Mouse (Mus musculus) midbrain, embryonic 15.5 days (tissue): ENCODE data around the gene Brd2. TPM values are rescaled to one million over a fixed set of nuclear protein-coding genes. Genes with fewer than 3 reads are reported as not detected.
A peak's percentile ranks its signal among the peaks of the same experiment; 100 is the strongest.
"Not testable (repeated sequence)": the region's sequence is repeated elsewhere in the genome, so short reads cannot be mapped to it uniquely, and the experiment has no call there.

Experiments used
- ATAC-seq: fragments of 200-750 bp; cut with Nextera tagmentation; replicated peaks from 2 replicates; pipeline ENCODE4 v1.8.0; 2017; ENCODE audit warnings: moderate TSS enrichment
- H3K27ac ChIP-seq: fragments of 300-500 bp; sonication (generic); 2 replicates; pipeline ENCODE4 v1.5.1; 2015; ENCODE audit warnings: mild to moderate bottlenecking, inconsistent platforms
- H3K27me3 ChIP-seq: fragments of 300-500 bp; sonication (generic); replicated peaks from 2 replicates; pipeline ENCODE4 v1.6.1; 2015; ENCODE audit warnings: inconsistent platforms
- H3K36me3 ChIP-seq: fragments of 300-500 bp; sonication (generic); replicated peaks from 2 replicates; pipeline ENCODE4 v1.6.1; 2015; ENCODE audit warnings: inconsistent platforms
- H3K4me1 ChIP-seq: fragments of 300-500 bp; sonication (generic); 2 replicates; pipeline ENCODE4 v1.6.1; 2015; ENCODE audit warnings: inconsistent platforms
- H3K4me2 ChIP-seq: fragments of 300-500 bp; sonication (generic); 2 replicates; pipeline ENCODE4 v1.6.1; 2015; ENCODE audit warnings: inconsistent platforms, mild to moderate bottlenecking, moderate library complexity
- H3K4me3 ChIP-seq: fragments of 300-500 bp; sonication (generic); 2 replicates; pipeline ENCODE4 v1.5.1; 2015; ENCODE audit warnings: mild to moderate bottlenecking, inconsistent platforms
- H3K9ac ChIP-seq: fragments of 300-500 bp; sonication (generic); 2 replicates; pipeline ENCODE4 v1.6.1; 2015; ENCODE audit warnings: mild to moderate bottlenecking, inconsistent platforms
- H3K9me3 ChIP-seq: fragments of 300-500 bp; sonication (generic); 2 replicates; pipeline ENCODE4 v1.6.1; 2016; ENCODE audit warnings: inconsistent platforms
- WGBS: fragments of 180-500 bp; shearing (Covaris S2); methylation state at CpG from one replicate; pipeline ENCODE4 v1.1.7; 2015; ENCODE audit warnings: mixed read lengths; 5-methylcytosine and 5-hydroxymethylcytosine counted together
- polyA plus RNA-seq: library from polyadenylated mRNA; unstranded; fragments of >200 nt; fragmentation: Nextera tagmentation; extraction: Ambion mirVana; gene quantifications from 2 replicates; pipeline ENCODE4 v1.2.1, GENCODE M21; 2015

Gene Brd2
- polyA plus RNA-seq = 137 and 140 TPM in 2 replicates

DNA sequence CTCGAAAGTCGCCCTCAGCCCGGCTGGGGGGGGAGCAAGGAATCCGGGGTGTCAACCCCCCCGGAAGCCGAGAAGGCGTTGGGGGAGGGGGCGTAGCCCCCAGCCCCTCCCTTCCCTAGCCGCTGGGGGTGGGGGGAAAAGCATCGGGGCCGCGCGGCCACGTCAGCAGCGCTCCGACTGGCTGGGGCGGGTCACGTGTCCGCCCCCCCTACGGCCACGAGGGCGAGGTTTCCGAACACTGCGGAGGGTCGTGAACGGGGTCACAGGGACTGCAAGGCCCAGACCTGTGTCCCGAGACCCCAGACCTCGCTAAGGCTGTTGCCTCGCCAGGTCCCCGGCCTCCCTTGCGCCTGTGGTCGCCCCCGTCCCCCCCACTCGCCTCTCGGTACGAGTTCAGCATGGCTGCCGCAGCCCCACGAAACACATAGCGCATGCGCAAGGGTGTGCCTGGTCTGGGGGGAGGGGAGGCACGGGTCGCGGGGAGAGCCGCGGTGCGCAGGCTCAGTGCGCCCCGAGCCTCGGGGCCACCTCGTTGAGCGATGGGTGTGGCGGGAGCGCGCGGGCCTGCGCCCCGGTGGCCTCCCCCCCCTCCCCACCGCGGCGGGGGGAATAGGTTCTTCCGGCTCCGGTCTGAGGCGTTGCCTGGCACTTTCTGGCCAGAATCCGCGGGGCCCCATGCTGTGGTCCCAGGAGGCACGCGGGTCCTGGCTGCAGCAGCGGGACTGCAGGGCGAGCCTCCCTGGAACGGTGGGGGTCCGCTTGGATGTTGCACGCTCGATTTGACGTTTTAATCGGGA is at the start of gene Brd2:
Gene Brd2, minus strand, starts transcription at position 447 of the 797 bp plus-strand sequence.
- peak within 1 kb of the TSS; percentile 88 for H3K4me2 ChIP-seq
- peak; percentile 61 for ATAC-seq
- peaks cover 24% of the 10 kb centered on the region for H3K4me1 ChIP-seq
- under 1% methylated on average over 60 of the region's 75 CpGs for WGBS
- no peaks in the 10 kb centered on the region for H3K27me3 ChIP-seq
- H3K4me3 ChIP-seq = peak within 1 kb of the TSS; percentile 90
- peak within 1 kb of the TSS; percentile 100 for H3K27ac ChIP-seq
- no peaks in the 10 kb centered on the region for H3K9me3 ChIP-seq
- H3K36me3 ChIP-seq = no peaks in the 10 kb centered on the region
- peak within 1 kb of the TSS; percentile 98 for H3K9ac ChIP-seq

DNA sequence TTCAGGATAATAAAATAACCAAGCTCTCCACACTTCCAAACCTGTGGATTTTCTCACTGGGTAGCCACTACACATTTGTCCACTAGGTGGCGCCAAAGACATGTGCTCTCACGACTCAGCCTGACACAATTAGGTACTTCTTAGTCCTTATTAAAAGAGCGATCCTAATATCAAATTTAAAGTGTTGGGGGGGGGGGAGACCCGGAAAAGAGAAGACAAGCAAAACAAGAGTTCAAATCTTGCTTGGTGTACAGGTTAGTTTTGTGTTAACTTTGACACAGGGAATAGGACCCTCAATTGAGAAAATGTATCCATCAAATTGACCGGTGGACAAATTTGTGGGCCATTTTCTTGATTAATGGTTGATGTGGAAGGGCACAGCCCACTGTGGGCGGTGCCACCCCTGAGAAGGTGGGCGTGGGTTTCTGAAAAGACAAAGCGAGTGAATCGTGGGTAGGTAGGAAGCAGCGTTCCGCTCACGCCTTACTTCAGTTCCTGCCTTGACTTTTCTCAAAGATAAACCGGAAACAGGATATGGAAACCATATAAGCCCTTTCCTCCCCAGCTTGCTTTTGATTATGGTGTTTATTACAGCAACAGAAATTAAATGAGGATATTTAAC is 48.6 kb upstream of the Brd2 start:
- Histone ChIP-seq H3K36me3 (no peaks in the 10 kb centered on the region), H3K4me3 (no peak overlapping the region), H3K27ac (no peak overlapping the region), H3K9me3 (no peaks in the 10 kb centered on the region), H3K4me1 (no peaks in the 10 kb centered on the region), H3K27me3 (peaks cover 7% of the 10 kb centered on the region; the same call in 1 of the 2 replicates), H3K9ac (no peak overlapping the region), H3K4me2 (no peak overlapping the region)
- whole genome bisulfite sequencing = 45% methylated on average over 13 of the region's 13 CpGs
- ATAC-seq = no peak

DNA sequence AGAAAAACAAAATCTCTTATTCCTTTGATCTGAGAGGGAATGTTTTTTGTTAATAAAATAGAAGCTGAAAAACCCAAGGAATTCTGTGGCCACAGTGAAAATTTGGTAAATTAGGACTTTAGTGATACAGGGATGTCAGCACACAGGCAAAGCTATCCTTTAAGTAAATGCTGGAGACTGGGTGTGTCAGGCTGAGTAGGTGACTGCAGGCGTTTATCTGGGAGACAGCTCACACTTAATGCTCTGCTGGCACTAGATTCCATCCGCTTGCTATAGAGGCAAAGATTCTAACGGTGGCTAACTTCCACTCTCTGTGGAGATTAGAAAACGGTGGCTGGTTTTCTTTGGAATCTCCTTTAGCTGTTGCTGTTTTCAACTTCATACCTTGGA is 48.0 kb upstream of the Brd2 start:
- H3K4me3 ChIP-seq = no peak overlapping the region
- H3K4me2 ChIP-seq = no peak overlapping the region
- H3K4me1 ChIP-seq = no peaks in the 10 kb centered on the region
- WGBS = 24% methylated on average over 4 of the region's 4 CpGs
- H3K27ac ChIP-seq = no peak overlapping the region
- no peak for ATAC-seq
- H3K9me3 ChIP-seq = no peaks in the 10 kb centered on the region
- peaks cover 7% of the 10 kb centered on the region; the same call in 1 of the 2 replicates for H3K27me3 ChIP-seq
- H3K36me3 ChIP-seq = no peaks in the 10 kb centered on the region
- no peak overlapping the region for H3K9ac ChIP-seq

DNA sequence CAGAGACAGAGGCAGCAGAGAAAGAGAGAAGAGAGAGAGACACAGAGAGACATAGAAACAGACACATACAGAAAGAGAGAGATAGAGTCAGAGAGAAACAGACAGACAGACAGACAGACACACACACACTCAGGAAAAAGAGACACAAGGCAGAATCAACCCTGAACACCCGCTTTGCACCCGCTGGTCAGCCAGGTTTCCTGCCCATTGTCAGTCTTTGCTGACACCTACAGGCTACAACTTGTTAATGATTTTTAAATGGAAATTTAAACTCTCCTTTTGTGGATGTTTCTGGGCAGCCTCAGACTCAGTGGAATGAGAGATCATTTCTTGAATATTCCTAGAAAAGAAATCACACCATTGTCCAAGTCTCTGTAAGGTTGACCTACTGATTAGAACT is 46.8 kb upstream of the Brd2 start:
- no peaks in the 10 kb centered on the region for H3K9me3 ChIP-seq
- H3K4me3 ChIP-seq = no peak overlapping the region
- H3K4me2 ChIP-seq = no peak overlapping the region
- no peaks in the 10 kb centered on the region for H3K36me3 ChIP-seq
- peaks cover 7% of the 10 kb centered on the region; the same call in 1 of the 2 replicates for H3K27me3 ChIP-seq
- WGBS = 2% methylated on average over 2 of the region's 2 CpGs
- no peak overlapping the region for H3K27ac ChIP-seq
- no peaks in the 10 kb centered on the region for H3K4me1 ChIP-seq
- H3K9ac ChIP-seq = no peak overlapping the region
- no peak for ATAC-seq

DNA sequence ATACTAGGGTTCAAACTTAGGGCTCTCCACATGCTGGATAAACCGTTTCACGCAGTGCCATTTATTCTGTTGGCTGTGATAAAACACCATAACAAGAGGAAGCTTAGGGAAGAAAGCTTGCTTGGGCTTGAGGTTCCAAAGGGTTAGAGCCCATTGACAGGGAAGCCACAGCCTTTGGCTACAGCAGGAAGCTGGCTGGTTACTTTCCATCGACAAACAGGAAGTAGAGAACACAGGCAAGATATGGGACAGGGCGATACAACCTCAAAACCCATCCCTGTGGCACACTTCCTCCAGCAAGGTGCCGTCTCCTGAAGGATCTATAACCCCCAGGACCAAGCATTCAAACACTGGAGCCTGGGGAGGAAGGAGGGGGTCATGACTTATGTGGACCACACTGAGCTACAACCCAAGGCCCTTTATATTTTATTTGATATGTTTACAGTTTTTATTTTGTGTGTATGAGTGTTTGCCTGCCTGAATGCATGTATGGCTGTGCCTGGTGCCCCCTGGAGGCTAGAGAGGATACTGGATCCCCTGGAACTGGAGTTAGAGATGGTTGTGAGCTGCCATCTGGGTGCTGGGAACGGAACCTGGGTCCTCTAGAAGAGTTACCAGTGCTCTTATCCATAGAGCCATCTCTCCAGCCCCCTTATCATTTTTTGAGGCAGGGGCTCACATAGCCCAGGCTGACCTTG is 42.7 kb upstream of the Brd2 start:
- ATAC-seq = no peak
- Histone ChIP-seq H3K4me3 (no peak overlapping the region), H3K9ac (no peak overlapping the region)

DNA sequence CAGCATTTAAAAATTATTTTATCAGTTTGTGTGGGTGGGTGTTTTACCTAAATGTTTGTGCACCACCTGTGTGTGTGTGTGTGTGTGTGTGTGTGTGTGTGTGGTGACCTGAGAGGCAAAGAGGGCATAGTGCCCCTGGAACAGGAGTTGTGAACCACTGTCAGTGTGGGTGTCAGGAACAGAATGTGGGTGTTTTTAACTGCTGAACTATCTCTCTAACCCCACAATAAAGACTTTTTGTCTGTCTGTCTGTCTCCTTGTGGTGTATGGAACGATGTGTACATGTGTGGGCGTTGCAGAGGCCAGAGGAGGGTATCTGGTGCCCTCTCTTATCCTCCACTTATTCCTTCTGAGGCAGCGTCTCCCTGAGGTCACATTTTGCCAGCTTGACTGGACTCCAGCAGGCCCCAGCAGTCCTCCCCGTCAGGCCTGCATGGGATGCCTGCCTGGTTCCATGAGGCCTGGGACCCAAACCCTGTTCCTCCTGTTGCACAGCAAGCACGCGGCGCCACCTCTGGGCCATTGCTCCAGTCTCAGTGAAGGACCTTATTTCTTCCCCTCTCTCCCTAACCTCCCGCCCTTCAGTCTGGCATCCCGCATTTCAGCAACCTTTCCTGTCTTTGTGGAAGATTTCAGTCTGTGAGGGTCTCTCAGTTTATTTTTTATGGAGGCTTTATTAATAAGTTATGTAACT is 41.9 kb upstream of the Brd2 start:
- H3K4me1 ChIP-seq = no peaks in the 10 kb centered on the region
- no peak for ATAC-seq

More for the DNA sequence above, 42.7 kb upstream of the Brd2 start:
- no peaks in the 10 kb centered on the region for H3K36me3 ChIP-seq
- H3K27ac ChIP-seq = no peak overlapping the region
- no peaks in the 10 kb centered on the region for H3K4me1 ChIP-seq
- 0 out of 2 replicates have a peak, but pooled peaks cover 3% of the 10 kb centered on the region for H3K27me3 ChIP-seq
- 82% methylated on average over 6 of the region's 6 CpGs for WGBS
- H3K4me2 ChIP-seq = no peak overlapping the region
- H3K9me3 ChIP-seq = no peaks in the 10 kb centered on the region

DNA sequence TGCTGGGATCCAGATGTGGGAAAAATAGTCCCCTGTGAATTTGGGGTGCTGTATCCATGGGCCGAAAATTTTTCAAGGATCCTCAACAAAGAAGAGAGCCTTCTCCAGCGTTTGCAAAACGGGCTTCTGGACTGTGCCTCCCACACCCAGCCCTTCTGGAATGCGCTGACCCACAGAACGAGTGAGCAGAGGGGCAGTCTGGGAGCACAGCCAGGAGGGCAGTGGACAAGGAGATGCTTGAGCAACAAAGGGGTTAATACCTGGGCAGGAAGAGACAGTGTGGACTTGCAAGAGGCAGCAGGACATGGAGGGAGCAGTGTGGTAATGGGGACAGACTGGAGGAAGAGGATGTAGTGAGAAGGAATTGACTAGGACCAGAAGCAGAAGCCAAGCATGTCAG is 33.1 kb upstream of the Brd2 start:
- no peaks in the 10 kb centered on the region for H3K4me1 ChIP-seq
- no peak overlapping the region for H3K27ac ChIP-seq
- ATAC-seq = no peak
- H3K36me3 ChIP-seq = no peaks in the 10 kb centered on the region
- no peaks in the 10 kb centered on the region for H3K9me3 ChIP-seq
- H3K4me3 ChIP-seq = no peak overlapping the region
- H3K27me3 ChIP-seq = no peaks in the 10 kb centered on the region
- 65% methylated on average over 5 of the region's 5 CpGs for WGBS
- no peak overlapping the region for H3K4me2 ChIP-seq
- no peak overlapping the region for H3K9ac ChIP-seq

More for the DNA sequence above, 41.9 kb upstream of the Brd2 start:
- Histone ChIP-seq H3K27ac (no peak overlapping the region), H3K27me3 (no peaks in the 10 kb centered on the region), H3K9me3 (no peaks in the 10 kb centered on the region), H3K36me3 (no peaks in the 10 kb centered on the region), H3K9ac (no peak overlapping the region), H3K4me2 (no peak overlapping the region), H3K4me3 (no peak overlapping the region)
- 38% methylated on average over 9 of the region's 9 CpGs for WGBS

DNA sequence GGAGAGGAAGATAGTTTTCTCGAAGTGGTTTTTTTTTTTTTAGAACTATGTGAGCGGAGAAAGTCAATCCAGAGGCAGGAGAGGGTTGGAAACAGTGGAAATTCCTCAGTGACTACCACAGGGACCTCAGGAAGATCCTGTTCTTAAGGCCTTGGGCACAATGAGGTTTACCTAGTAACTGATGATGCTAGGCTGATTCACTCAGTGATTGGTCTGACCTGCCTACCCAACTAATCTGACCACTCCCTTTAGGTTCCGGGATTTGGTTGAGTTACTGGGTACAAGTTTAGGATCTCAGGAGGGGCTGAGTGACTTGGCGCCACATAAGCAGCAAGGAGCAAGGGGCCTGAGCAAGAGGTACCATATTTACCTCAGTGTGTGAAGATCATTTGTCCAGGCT is 30.5 kb upstream of the Brd2 start, which contains the start of gene H2-DMb1:
Gene H2-DMb1, plus strand, starts transcription at position 150 of the 400 bp plus-strand sequence.
- Histone ChIP-seq H3K4me1 (no peaks in the 10 kb centered on the region), H3K4me3 (no peak within 1 kb of the TSS), H3K9ac (no peak within 1 kb of the TSS), H3K36me3 (no peaks in the 10 kb centered on the region), H3K27ac (no peak within 1 kb of the TSS), H3K27me3 (no peaks in the 10 kb centered on the region), H3K9me3 (no peaks in the 10 kb centered on the region), H3K4me2 (no peak within 1 kb of the TSS)
- ATAC-seq = no peak
- WGBS = 67% methylated on average over 4 of the region's 4 CpGs

DNA sequence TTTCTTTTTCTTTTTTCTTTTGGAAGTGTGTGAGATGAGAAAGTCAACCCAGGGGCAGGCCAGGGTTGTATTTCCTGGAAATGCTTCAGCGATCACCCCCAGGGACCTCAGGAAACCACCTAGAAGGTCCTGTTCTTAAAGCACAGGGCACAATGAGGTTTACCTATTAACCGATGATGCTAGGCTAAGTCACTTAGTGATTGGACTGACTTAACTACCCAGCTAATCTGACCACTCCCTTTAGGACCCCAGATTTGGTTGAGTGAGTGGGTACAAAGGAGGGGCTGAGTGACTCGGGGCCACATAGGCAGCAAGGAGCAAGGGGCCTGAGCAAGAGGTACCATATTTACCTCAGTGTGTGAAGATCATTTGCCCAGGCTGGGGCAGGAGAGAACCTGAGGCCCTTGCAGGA is 22.5 kb upstream of the Brd2 start:
- peaks cover 14% of the 10 kb centered on the region for H3K27me3 ChIP-seq
- H3K36me3 ChIP-seq = no peaks in the 10 kb centered on the region
- no peak for ATAC-seq
- H3K9me3 ChIP-seq = no peaks in the 10 kb centered on the region
- no peak overlapping the region for H3K4me2 ChIP-seq
- no peak overlapping the region for H3K27ac ChIP-seq
- no peak overlapping the region for H3K4me3 ChIP-seq
- WGBS = 68% methylated on average over 3 of the region's 3 CpGs
- no peaks in the 10 kb centered on the region; the same call in 1 of the 2 replicates for H3K4me1 ChIP-seq
- H3K9ac ChIP-seq = no peak overlapping the region

DNA sequence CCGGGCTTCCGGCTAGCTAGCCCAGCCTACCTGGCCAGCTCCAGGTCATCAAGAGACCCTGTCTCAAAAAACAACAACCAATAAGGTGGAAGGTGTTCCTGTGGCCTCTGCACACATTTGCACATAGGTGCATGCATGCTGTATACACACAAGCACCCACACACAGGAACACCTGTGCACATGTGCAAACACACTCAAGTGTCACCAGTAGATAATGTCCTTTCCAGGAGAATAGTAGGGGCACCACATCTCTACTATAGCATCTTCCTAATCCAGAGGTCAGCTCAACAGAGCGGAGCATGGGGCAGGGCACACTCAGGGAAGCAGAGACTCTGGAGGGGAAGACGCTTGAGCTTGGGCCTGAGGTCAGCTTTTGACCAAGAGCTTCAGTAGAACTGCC is 21.8 kb upstream of the Brd2 start:
- not testable (repeated sequence) for ATAC-seq, H3K36me3 ChIP-seq, H3K4me3 ChIP-seq, H3K4me1 ChIP-seq, H3K9ac ChIP-seq, H3K4me2 ChIP-seq, H3K9me3 ChIP-seq, H3K27ac ChIP-seq
- H3K27me3 ChIP-seq = peaks cover 20% of the 10 kb centered on the region
- 91% methylated on average over 4 of the region's 4 CpGs for WGBS

DNA sequence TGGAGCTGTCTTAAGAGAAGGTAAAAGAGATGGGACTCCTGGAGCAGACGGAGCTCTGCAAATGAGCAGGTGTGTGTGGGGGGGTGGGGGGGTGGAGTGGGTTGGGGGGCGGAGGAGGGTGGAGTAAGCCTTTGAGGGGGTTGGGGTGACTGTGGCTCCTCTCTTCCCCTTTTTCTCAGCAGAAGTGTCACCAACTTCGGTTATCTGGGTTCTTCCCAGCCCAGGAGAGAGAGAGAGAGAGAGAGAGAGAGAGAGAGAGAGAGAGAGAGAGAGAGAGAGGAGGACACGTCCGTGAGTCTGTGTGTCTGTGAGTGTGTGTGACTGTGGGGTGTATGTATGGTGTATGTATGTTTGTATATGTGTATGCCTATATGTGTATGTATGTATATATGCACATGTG is 21.0 kb upstream of the Brd2 start:
- Histone ChIP-seq H3K4me3 (no peak overlapping the region), H3K36me3 (no peaks in the 10 kb centered on the region), H3K4me2 (no peak overlapping the region), H3K27ac (no peak overlapping the region), H3K27me3 (peaks cover 27% of the 10 kb centered on the region), H3K9me3 (no peaks in the 10 kb centered on the region), H3K4me1 (peaks cover 6% of the 10 kb centered on the region), H3K9ac (no peak overlapping the region)
- 73% methylated on average over 5 of the region's 5 CpGs for WGBS
- no peak for ATAC-seq

DNA sequence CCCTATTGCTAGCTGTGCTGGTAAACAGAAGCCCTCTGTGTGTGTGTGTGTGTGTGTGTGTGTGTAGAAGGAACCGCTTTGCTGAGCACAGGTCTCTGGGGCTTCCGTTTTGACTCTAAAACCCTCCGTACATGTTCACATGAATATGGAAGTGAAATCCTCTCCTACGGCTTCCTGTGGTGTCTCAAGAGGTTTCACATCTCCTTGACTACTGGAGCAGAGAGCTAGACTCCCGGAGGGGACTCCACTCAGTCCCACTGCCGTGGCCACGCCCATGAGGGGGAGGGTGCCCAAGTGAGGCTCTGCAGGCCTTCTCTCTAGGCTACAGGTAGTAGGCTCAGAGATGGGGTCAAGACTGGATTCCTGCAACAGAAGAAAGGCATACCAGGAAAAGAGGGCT is 20.6 kb upstream of the Brd2 start, which contains the start of gene H2-DMb2:
Gene H2-DMb2, plus strand, starts transcription at position 275 of the 400 bp plus-strand sequence.
- Histone ChIP-seq H3K4me1 (peaks cover 6% of the 10 kb centered on the region), H3K9me3 (no peaks in the 10 kb centered on the region), H3K4me2 (no peak within 1 kb of the TSS), H3K4me3 (no peak within 1 kb of the TSS), H3K36me3 (no peaks in the 10 kb centered on the region), H3K9ac (no peak within 1 kb of the TSS), H3K27ac (no peak within 1 kb of the TSS), H3K27me3 (peaks cover 31% of the 10 kb centered on the region)
- no peak for ATAC-seq
- WGBS = 20% methylated on average over 7 of the region's 7 CpGs
